Mouse (Mus musculus) E14TG2a.4 (cell line): ENCODE data around the gene Gm6034.

Experiments
- H3K27me3 ChIP-seq: 2 replicates; pipeline ENCODE4 v1.6.1; 2014; ENCODE audit warnings: low read length, control low read depth; ENCODE audit not compliant: insufficient read depth
- H3K36me3 ChIP-seq: 2 replicates; pipeline ENCODE4 v1.6.1; 2014; ENCODE audit warnings: low read length, control low read depth; ENCODE audit not compliant: insufficient read depth
- H3K4me1 ChIP-seq: replicated peaks from 2 replicates; pipeline ENCODE4 v1.6.1; 2014; ENCODE audit warnings: low read depth, low read length, control low read depth
- H3K4me3 ChIP-seq: replicated peaks from 2 replicates; pipeline ENCODE4 v1.5.1; 2014; ENCODE audit warnings: mild to moderate bottlenecking, low read length
- H3K9me3 ChIP-seq: 2 replicates; pipeline ENCODE4 v1.6.1; 2014; ENCODE audit warnings: low read length, control low read depth
- CTCF ChIP-seq: conservative IDR thresholded peaks from 2 replicates; pipeline ENCODE4 v1.5.1; 2014; ENCODE audit warnings: low read length
- NANOG ChIP-seq: IDR thresholded peaks from 2 replicates; pipeline ENCODE4 v1.6.1; 2014; ENCODE audit warnings: borderline replicate concordance, low read length, mixed read lengths
- POU5F1 ChIP-seq: IDR thresholded peaks from 2 replicates; pipeline ENCODE4 v1.6.1; 2014; ENCODE audit warnings: low read length, borderline replicate concordance

The Gm6034 gene

DNA sequence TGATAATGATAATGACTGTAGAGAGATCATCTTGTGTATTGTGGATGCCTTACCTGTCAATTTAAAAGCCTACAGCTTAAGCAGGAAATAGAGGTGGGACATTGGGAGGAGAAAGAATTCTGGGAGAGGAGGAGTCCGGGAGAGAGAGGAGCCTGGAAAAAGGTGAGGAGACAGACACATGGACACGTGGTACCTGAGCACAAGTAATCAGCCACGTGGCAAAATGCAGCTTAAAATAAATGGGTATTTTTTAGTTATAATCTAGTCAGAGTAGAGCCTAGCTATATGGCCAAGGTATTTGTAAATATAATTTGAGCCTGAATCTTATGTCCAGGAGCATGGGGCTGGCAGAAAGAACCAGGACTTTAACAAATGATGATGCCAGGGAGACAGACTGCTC, 23.2 kb upstream of the Gm6034 start:
- H3K4me3 ChIP-seq, result no peak overlapping the region
- peaks cover 7% of the 10 kb centered on the region; the same call in 1 of the 2 replicates for H3K9me3 ChIP-seq
- H3K27me3 ChIP-seq, result no peaks in the 10 kb centered on the region
- TF ChIP-seq CTCF, result no peak
- TF ChIP-seq POU5F1, result no peak
- TF ChIP-seq NANOG, result no peak
- H3K4me1 ChIP-seq, result peaks cover 69% of the 10 kb centered on the region
- peaks cover 45% of the 10 kb centered on the region for H3K36me3 ChIP-seq

DNA sequence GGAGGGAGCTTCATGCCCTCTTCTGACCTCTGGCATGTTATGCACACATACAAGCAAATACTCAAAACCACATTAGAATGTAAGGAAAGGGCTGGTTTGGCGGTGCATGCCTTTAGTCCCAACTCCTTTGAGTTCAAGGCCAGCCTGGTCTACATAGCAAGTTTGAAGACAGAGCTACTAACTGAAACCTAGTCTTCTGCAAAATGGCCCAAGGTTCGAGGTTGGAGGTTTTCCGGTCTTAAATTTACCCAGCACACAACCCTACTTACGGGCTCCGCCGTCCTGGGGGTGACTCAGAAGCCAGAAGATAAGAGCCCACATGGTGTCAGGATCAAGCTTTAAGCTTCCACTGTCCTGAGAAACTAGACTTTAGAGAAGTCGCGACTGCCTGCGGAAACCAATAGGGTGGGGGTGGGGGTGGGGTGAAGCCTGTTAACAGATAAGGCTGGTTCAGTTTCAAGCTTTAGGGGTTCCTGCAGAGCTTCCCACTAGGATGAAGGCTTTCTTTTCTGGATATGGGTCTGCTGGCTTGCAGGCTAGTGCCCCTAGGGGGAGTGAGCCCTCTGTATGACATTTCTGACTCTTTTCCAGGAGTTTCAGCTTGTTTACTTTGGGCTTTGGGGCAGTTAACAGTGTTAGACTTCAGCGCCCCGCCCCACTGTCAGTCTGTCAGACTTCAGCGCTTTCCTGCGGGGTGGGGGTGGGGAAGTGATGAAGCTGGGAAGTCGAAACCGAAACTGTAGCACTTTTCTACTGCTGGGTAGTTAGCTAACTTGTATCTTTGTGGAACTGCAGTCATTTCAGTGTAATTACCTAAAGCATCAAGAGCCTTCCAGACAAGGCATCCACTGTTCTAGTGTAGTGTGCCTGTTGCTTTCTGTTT, 22.3 kb upstream of the Gm6034 start, which contains the start of gene H2-T24:
TSS of gene H2-T24 (minus strand) at position 370 of the 883 bp plus-strand sequence.
- Histone ChIP-seq H3K27me3 (no peaks in the 10 kb centered on the region), H3K9me3 (peaks cover 7% of the 10 kb centered on the region; the same call in 1 of the 2 replicates), H3K4me3 (no peak within 1 kb of the TSS; the same call in 1 of the 2 replicates), H3K4me1 (peaks cover 69% of the 10 kb centered on the region), H3K36me3 (peaks cover 43% of the 10 kb centered on the region)
- TF ChIP-seq CTCF, result no peak
- no peak for TF ChIP-seq POU5F1
- no peak for TF ChIP-seq NANOG

DNA sequence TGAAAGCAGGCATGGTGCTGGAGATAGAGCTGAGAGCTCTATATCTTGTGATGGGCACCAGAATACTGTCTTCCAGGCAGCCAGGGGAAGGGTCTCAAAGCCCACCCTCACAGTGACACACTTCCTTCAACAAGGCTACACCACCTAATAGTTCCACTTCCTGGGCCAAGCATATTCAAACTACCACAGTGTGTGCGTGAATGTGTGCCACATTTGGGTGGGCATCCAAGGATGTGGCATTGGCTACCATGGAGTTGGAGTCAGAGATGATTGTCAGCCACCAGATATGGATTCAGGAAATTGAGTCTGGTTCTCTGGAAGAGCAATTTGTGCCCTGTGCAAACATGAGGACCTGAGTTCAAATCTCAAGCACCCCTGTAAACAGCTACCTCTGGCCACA, 21.5 kb upstream of the Gm6034 start:
- H3K4me3 ChIP-seq, result no peak overlapping the region
- H3K36me3 ChIP-seq, result peaks cover 34% of the 10 kb centered on the region
- peaks cover 72% of the 10 kb centered on the region for H3K4me1 ChIP-seq
- peaks cover 7% of the 10 kb centered on the region; the same call in 1 of the 2 replicates for H3K9me3 ChIP-seq
- H3K27me3 ChIP-seq, result no peaks in the 10 kb centered on the region
- TF ChIP-seq NANOG, result no peak

DNA sequence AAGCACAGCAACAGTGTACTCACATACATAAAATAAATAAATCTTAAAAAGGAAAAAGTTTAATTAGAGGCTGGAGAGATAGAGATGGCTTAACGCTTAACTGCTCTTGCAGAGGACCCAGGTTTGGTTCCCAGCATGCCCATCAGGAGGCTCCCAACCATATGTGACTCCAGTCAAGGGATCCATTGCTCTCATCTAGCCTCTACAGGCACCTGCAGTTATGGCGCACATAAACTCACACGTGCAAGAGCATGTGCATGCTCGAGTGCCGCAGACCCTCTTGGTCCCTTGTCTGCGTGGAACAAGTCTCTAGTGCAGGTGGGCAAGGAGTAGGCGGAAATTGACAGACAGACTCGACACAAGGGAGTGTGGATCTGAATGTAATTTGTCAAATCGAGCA, 20.7 kb upstream of the Gm6034 start:
- TF ChIP-seq CTCF (no peak), POU5F1 (no peak), NANOG (no peak)
- no peaks in the 10 kb centered on the region for H3K27me3 ChIP-seq
- H3K4me3 ChIP-seq, result no peak overlapping the region
- H3K9me3 ChIP-seq, result peaks cover 7% of the 10 kb centered on the region; the same call in 1 of the 2 replicates
- peaks cover 74% of the 10 kb centered on the region for H3K4me1 ChIP-seq
- peaks cover 27% of the 10 kb centered on the region for H3K36me3 ChIP-seq

DNA sequence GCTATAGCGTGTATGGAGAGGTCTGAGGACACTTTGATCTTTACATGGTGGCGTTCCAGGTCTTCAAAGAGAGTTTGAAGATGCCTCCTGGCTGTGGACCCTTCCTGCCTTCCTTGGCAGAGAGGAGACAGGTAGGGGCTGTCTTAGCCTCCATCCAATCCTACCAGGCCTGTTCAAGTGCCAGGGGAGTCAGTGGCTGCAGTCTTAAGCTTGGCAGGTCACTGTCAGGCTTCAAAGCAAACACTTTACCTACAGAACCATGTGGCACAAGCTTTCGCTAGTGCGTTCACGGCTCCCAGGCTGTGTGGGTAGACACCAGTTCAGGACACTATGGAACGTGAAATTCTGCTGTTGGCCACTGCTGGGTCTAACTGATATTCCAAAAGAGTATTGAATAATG, 19.8 kb upstream of the Gm6034 start:
- no peak overlapping the region for H3K4me3 ChIP-seq
- H3K9me3 ChIP-seq, result peaks cover 7% of the 10 kb centered on the region; the same call in 1 of the 2 replicates
- no peaks in the 10 kb centered on the region for H3K27me3 ChIP-seq
- no peak for TF ChIP-seq CTCF
- TF ChIP-seq POU5F1, result no peak
- no peak for TF ChIP-seq NANOG
- H3K36me3 ChIP-seq, result peaks cover 22% of the 10 kb centered on the region
- peaks cover 80% of the 10 kb centered on the region for H3K4me1 ChIP-seq

DNA sequence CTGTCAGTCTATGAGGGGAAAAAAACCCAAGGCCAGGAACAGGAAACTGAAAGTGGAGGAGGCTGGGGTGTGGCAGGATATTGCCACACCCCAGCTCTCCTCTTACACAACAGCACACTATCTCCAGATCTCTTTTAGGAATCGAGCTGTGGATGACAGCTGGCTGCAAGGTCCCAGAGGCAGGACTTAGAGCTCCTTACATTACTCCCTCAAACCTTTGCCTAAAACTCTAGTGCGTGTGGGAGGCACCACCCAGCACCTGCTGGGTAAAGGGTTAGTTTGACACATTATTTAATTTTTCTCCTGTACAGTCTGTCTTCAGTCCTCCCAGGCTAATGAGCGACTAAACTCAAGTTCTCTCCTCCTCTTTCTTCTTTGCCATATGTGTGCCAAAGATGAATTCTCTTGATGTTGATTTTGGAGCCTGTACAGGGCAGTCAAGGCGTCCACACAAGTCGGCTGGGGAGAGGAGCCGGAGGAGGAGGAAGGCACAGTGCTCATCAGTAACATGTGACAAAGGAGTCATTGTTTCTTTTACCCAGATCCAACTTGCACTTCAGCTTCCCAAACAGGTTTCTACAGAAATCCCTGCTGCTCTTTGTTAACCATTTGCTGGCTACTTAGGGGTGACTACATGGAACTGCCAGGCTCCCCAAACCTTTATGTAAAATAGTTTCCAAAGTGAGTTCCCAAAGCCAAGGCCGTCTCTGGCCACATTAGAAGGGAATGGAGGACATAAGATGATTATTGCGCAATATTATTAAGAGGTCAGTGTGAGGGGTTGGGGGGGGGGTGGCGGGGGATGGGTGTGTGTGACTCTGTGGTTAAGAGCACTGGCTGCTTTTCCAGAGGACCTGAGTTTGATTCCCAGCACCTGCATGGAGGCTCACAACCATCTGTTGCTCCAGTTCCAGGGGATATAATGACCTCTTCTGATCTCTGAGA, 18.8 kb upstream of the Gm6034 start:
- Histone ChIP-seq H3K4me3 (no peak overlapping the region), H3K4me1 (peaks cover 83% of the 10 kb centered on the region), H3K9me3 (peaks cover 7% of the 10 kb centered on the region; the same call in 1 of the 2 replicates), H3K36me3 (peaks cover 22% of the 10 kb centered on the region), H3K27me3 (no peaks in the 10 kb centered on the region)
- TF ChIP-seq POU5F1 (no peak), NANOG (no peak), CTCF (no peak)

DNA sequence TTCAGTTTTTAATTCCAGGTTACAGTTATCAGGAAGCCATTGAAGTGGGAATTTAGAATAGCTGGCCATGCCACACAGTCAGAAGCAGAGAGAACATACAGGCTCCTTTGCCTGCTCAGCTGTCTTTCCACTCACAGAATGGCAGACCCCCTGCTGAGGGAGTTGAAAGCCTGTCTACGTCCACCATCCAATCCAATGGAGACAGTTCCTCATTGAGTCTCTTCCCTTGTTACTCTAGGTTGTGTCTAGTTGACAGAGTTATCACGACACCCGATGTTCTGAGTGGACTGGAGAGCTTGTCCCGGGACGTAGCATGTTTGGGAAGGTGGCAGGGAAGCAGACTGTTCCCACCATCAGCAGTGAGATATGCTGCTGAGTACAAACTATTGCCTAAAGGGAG, 17.6 kb upstream of the Gm6034 start:
- H3K36me3 ChIP-seq, result peaks cover 22% of the 10 kb centered on the region
- TF ChIP-seq CTCF, result no peak
- TF ChIP-seq NANOG, result no peak
- no peak for TF ChIP-seq POU5F1
- no peak overlapping the region for H3K4me3 ChIP-seq
- peaks cover 83% of the 10 kb centered on the region for H3K4me1 ChIP-seq
- no peaks in the 10 kb centered on the region for H3K27me3 ChIP-seq
- H3K9me3 ChIP-seq, result peaks cover 7% of the 10 kb centered on the region; the same call in 1 of the 2 replicates

DNA sequence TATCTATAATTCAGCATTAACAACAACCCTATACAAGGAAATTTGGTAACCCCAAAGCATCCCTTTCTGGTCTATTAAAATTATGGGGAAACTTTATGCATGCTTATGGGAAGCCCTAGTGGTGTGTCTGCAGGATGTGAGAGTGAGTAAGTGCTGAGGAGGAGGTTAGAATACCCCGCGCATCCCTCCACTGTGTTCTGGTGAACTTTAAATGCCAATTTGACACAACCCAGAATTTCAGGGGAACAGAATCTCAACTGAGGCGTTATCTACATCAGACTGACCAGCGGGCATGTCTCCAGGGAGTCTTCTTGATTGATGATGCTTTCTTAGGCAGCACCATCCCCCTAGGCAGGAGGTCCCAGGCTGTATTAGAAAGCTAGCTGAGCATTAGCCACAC, 16.9 kb upstream of the Gm6034 start:
- H3K9me3 ChIP-seq, result peaks cover 7% of the 10 kb centered on the region; the same call in 1 of the 2 replicates
- H3K36me3 ChIP-seq, result peaks cover 22% of the 10 kb centered on the region
- TF ChIP-seq NANOG (no peak), CTCF (no peak), POU5F1 (no peak)
- H3K4me1 ChIP-seq, result peaks cover 83% of the 10 kb centered on the region
- H3K27me3 ChIP-seq, result peaks cover 3% of the 10 kb centered on the region
- H3K4me3 ChIP-seq, result no peak overlapping the region
